Mouse (Mus musculus) frontal cortex, postnatal 10 days (tissue): ENCODE measurements around the gene Faiml.

Source experiments
- DNase-seq, 2 experiments: peaks; one replicate each; pipeline ENCODE4 v3.0.0; 2022; ENCODE audit warnings: low spot score in 2 of 2, mixed read lengths in 1 of 2

The Faiml gene

DNA sequence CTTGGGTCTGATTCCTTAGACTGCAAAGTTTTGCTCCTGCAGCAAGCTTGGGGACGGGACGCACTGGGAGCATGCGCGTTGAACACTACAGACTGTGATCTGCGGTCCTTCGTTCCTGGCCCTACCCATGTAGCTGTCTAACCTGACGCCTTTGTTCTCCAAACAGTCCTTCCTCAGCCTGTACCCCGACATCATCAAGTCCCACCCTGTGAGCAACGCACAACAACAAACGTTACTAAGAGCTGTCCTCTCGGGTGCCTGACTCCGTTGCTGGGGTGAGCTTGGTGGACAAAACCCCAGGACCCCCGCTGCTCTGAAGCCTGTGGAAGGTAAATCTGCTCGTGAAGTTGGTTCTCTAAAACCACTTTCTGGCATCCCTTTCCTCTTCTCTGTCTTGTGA is at the start of gene Faiml:
Gene Faiml, minus strand, starts transcription at position 101 of the 400 bp plus-strand sequence.
- DNase-seq: no peak

GRCm38 (mm10) chr9:99258891-99259290 is 21.9 kb upstream of the Faiml start:
- DNase-seq: no peak

DNA sequence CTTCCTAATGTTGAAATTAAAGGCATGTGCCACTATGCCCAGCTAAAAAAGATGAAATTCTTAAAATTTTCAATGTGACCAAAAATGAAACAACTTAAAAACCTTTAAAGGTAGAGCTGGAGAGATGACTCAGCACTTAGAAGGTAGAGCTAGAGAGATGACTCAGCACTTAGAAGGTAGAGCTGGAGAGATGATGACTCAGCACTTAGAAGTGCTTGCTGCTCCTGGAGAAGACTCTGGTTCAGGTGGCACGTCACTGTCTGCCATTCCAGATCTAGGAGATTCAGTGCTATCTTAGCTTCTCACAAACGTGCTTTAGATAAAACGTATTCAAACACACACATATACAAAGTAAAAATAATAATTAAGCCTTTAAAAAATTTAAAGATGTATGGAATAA is 19.8 kb upstream of the Faiml start:
- DNase-seq: no peak

DNA sequence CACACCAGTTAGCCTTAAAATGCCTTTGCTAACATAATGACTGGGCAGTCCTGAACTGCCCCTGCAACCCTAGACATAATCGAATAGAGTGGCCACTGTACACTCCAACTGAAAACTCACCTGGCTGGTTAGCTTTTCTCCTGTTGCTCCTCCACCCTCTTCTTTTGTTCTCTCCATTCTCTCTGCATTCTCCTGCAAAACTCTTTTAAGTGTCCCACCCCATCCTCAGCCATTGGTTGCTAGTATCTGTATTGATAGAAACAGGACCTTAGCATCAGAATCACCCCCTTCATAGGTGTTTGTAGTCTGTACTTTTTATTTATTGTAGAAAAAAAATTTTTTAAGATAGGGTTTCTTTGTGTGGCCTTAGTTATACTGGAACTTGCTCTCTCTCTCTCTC is 19.2 kb upstream of the Faiml start:
- no peak for DNase-seq

GRCm38 (mm10) chr9:99253861-99254260 is 16.8 kb upstream of the Faiml start:
- DNase-seq: no peak

DNA sequence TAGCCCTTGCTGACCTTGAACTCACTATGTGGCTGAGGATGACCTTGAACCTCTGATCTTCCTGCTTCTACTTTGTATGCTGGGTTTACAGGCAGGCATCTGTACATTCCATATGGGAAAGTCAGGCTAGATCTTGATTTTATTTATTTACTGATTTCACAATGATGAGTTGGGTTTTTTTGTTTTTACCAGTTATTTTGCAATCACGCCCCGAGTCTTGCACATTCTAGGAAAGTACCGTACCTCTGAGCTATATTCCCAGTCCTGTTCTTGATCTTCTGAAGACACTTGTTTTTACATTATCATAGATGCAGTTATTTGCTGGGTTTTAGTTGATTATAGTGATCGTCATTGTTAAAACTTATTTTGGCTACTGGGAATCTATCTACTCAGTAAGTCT is 11.9 kb upstream of the Faiml start:
- no peak for DNase-seq

- no peak for DNase-seq
These were observed 11.3 kb upstream of the Faiml start for GRCm38 (mm10) chr9:99248304-99248703.

GRCm38 (mm10) chr9:99243895-99244293 is 6.9 kb upstream of the Faiml start:
- DNase-seq: no peak

GRCm38 (mm10) chr9:99243190-99243894 is 6.3 kb upstream of the Faiml start, which contains the start of gene Cep70:
Cep70 (plus strand) TSS chr9:99243367.
- peak; percentile 88 to 92 for DNase-seq

- DNase-seq: no peak
These were observed 5.6 kb upstream of the Faiml start for GRCm38 (mm10) chr9:99242533-99243189.

GRCm38 (mm10) chr9:99242035-99242434 is 5.0 kb upstream of the Faiml start:
- peak; percentile 23 to 56 for DNase-seq

- no peak for DNase-seq
These were observed 3.5 kb upstream of the Faiml start for GRCm38 (mm10) chr9:99240571-99240970.

DNA sequence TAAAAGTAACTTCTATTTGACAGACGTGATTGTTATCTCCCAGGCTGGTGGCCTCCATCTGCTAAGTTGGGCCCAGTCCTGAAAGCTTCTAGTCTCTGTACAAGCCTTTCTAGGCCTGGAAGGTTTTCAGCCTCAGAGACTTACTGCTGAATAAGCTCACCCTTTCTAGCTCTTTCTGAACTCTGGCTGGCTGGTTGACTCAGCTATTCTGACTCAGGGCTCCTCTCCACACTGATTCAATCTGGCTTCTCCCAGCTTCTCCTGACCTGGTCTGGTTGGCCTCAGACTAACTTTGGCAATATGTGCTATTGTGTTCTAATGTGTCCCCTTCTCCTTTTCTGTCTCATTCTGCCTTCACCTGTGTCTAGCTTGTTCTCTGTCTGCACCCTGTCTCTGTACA is 2.2 kb upstream of the Faiml start:
- DNase-seq: no peak

- no peak for DNase-seq
These were observed 1.2 kb upstream of the Faiml start for GRCm38 (mm10) chr9:99238276-99238675.

DNA sequence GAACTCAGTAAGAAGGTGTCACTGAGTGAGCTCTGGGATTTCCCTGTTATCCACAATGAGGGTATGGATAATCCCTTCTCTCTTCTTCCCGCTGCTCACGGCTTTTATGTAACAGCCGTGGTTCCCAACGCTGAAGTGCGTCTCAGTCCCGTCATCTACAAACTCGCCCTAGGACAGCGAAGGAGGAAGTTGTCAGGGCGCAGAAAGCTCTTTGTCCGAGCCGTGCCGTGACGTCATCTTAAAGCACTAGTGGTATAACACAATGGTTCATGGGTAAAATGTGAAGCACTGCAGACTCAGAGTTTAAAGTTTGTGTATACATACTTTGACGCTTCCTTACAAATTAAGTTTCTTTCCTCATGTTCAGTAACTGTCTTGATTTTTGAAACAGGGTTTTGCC is 7.6 kb downstream of the Faiml start:
- DNase-seq: no peak

- no peak for DNase-seq
These were observed 12.5 kb downstream of the Faiml start for GRCm38 (mm10) chr9:99224583-99224982.

DNA sequence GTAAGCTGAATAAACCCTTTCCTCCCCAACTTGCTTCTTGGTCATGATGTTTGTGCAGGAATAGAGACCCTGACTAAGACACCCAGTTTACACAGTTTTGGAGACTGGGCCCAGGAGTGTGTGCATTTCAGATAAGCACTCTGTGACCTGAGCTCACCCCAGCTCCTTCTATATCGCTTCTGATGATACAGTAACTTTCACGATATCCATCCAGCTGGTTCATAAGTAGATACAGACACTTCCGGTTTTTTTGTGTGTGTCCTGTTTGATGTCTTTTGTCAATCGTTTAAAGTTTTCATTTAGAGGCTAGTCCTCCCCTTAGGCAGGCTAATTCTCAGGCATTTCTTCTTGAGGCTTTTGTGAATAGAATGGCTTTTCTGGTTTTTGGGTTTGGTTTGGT is 15.4 kb downstream of the Faiml start:
- no peak for DNase-seq

DNA sequence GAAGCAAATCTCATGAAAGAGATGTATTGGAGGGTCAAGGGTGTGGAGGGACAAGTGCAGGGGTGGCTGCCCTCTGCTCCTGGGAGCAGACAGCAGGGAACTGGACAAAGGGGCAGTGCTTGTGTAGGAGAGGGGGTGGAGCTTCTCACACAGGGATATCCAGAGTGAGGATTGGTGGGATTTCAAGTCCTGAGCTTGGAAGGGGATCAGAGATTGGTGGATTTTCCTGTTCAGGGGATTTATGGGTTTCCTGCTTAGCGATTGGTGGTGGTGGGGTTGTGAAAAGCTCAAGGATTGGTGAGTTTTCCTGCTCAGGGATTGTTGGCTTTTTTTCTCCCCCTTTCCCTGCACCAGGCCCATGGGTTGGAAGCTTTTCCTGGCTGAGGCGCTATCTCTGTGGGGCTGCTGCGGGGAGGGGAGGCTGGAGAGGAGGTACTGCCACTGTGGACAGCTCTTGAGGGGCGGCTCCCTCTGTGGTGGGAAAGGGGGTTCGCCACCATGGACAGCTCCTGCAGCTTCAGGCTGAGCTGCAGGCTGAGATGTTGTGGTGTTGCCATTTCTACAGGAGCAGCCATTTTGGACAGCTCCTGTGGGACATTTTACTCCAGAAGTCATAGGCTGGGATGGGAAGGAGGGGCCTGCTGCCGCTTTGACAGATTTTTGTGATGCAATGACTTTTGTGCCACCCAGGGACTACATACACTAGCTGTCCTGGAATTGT is 18.9 kb downstream of the Faiml start:
- DNase-seq: peak in 1 of 2 experiments; percentile 7

- DNase-seq: no peak
These were observed 20.9 kb downstream of the Faiml start for GRCm38 (mm10) chr9:99216182-99216581.

DNA sequence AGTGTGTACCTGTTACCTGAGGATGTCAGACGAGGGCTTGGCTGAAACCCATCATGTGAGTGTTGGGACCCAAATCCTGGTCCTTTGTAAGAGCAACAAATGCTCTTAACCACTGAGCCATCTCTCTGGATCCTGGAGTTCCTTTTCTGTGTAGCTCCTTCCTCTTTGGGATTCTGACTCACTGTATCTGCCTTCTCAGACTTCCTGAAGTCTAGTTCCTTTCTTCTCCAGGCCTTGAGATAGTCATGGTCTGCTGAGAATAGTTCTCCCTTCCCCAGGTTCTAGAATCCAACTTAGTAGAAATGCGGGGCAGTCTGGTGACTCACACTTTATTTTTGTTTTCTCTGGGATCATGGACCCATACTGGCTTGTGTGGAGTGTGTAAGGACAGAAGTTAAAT is 24.4 kb downstream of the Faiml start:
- no peak for DNase-seq

GRCm38 (mm10) chr9:99183043-99183670 is 53.9 kb downstream of the Faiml start:
- DNase-seq: no peak

DNA sequence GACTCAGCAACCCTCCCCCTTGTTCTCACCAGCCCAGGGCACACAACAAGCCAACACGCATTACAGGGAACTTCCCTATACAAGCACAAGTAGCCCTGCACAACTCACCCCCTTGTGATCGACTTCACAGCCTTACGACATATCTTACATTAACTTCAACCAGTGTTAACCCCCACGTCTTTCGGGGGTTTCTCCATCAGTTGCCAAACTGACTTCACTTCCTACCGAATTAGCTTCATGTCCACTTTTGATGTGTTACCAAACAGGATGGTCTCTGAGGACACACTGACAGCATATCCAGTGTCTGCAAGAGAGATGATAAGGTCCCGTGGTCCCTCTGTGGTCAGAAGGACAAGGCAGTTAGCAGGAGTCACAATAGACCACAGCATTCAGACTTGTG is 54.9 kb downstream of the Faiml start:
- no peak for DNase-seq
